Mouse (Mus musculus): ENCODE measurements around the gene Acot8. TPM values are rescaled to one million over a fixed set of nuclear protein-coding genes. Genes with fewer than 3 reads are reported as not detected.
A peak's percentile ranks its signal among the peaks of the same experiment; 100 is the strongest.

Gene Acot8
- polyA plus RNA-seq, 1 experiment from 2014 or later, result 13.8 TPM

- Histone ChIP-seq H3K27me3 (no peaks in the 10 kb centered on the region), H3K9ac (replicated peaks) (no peak within 1 kb of the TSS), H3K4me2 (no peak within 1 kb of the TSS), H3K4me1 (replicated peaks) (peaks cover 14% of the 10 kb centered on the region; the same call in 1 of the 2 replicates), H3K4me3 (replicated peaks) (no peak within 1 kb of the TSS), H3K9me3 (no peaks in the 10 kb centered on the region), H3K27ac (no peak within 1 kb of the TSS), H3K36me3 (peaks cover 45% of the 10 kb centered on the region)
- WGBS, result 91% methylated on average over 6 of the region's 6 CpGs
- no peak for ATAC-seq (ENCODE audit: insufficient number of reproducible peaks, insufficient read depth, low FRiP score, low TSS enrichment, low read depth)
Measured at GRCm38 (mm10) chr2:164828437-164828836, 23.8 kb upstream of the Acot8 start, which contains the start of gene Spata25. TSS of gene Spata25 (minus strand) at chr2:164828537.

- no peak for ATAC-seq (ENCODE audit: insufficient number of reproducible peaks, insufficient read depth, low FRiP score, low TSS enrichment, low read depth)
Measured at GRCm38 (mm10) chr2:164827146-164827850, 22.6 kb upstream of the Acot8 start.

GRCm38 (mm10) chr2:164825521-164825920 is 20.8 kb upstream of the Acot8 start:
- 96% methylated on average over 17 of the region's 17 CpGs for WGBS
- Histone ChIP-seq H3K27ac (no peak overlapping the region), H3K9me3 (no peaks in the 10 kb centered on the region), H3K4me3 (replicated peaks) (no peak overlapping the region), H3K4me1 (replicated peaks) (peaks cover 17% of the 10 kb centered on the region; the same call in 1 of the 2 replicates), H3K4me2 (no peak overlapping the region), H3K27me3 (no peaks in the 10 kb centered on the region), H3K9ac (replicated peaks) (no peak overlapping the region), H3K36me3 (peaks cover 54% of the 10 kb centered on the region)
- no peak for ATAC-seq (ENCODE audit: insufficient number of reproducible peaks, insufficient read depth, low FRiP score, low TSS enrichment, low read depth)

More at GRCm38 (mm10) chr2:164827146-164827850, 22.6 kb upstream of the Acot8 start:
- no peak overlapping the region for H3K27ac ChIP-seq
- H3K9me3 ChIP-seq, result no peaks in the 10 kb centered on the region
- no peak overlapping the region for H3K9ac ChIP-seq (replicated peaks)
- no peaks in the 10 kb centered on the region for H3K27me3 ChIP-seq
- no peak overlapping the region for H3K4me2 ChIP-seq
- no peak overlapping the region for H3K4me3 ChIP-seq (replicated peaks)
- WGBS, result 87% methylated on average over 16 of the region's 16 CpGs
- H3K36me3 ChIP-seq, result peaks cover 45% of the 10 kb centered on the region
- peaks cover 13% of the 10 kb centered on the region; the same call in 1 of the 2 replicates for H3K4me1 ChIP-seq (replicated peaks)

- Histone ChIP-seq H3K4me2 (no peak overlapping the region; the same call in 1 of the 2 replicates), H3K27me3 (no peaks in the 10 kb centered on the region), H3K4me1 (replicated peaks) (peaks cover 17% of the 10 kb centered on the region; the same call in 1 of the 2 replicates), H3K27ac (no peak overlapping the region), H3K9me3 (no peaks in the 10 kb centered on the region), H3K9ac (replicated peaks) (no peak overlapping the region), H3K36me3 (peaks cover 60% of the 10 kb centered on the region), H3K4me3 (replicated peaks) (no peak overlapping the region)
- ATAC-seq (ENCODE audit: insufficient number of reproducible peaks, insufficient read depth, low FRiP score, low TSS enrichment, low read depth), result no peak
- 94% methylated on average over 4 of the region's 4 CpGs for WGBS
Measured at GRCm38 (mm10) chr2:164823969-164824368, 19.3 kb upstream of the Acot8 start.

- Histone ChIP-seq H3K4me3 (replicated peaks) (peak overlapping the region; percentile 72), H3K36me3 (peaks cover 54% of the 10 kb centered on the region), H3K9me3 (no peaks in the 10 kb centered on the region), H3K4me2 (peak overlapping the region; percentile 62), H3K27ac (peak overlapping the region; percentile 73; the same call in 1 of the 2 replicates), H3K4me1 (replicated peaks) (peaks cover 17% of the 10 kb centered on the region; the same call in 1 of the 2 replicates), H3K27me3 (no peaks in the 10 kb centered on the region), H3K9ac (replicated peaks) (peak overlapping the region; percentile 69)
- WGBS, result 2% methylated on average over 10 of the region's 10 CpGs
- peak; percentile 50 for ATAC-seq (ENCODE audit: insufficient number of reproducible peaks, insufficient read depth, low FRiP score, low TSS enrichment, low read depth)
Measured at GRCm38 (mm10) chr2:164823181-164823585, 18.5 kb upstream of the Acot8 start.

GRCm38 (mm10) chr2:164822636-164823165 is 18.0 kb upstream of the Acot8 start, which contains the start of gene Zswim1:
TSS of gene Zswim1 (plus strand) at chr2:164822686.
- WGBS, result 2% methylated on average over 32 of the region's 32 CpGs
- Histone ChIP-seq H3K9ac (replicated peaks) (peak within 1 kb of the TSS; percentile 69), H3K9me3 (no peaks in the 10 kb centered on the region), H3K27ac (peak within 1 kb of the TSS; percentile 73; the same call in 1 of the 2 replicates), H3K36me3 (peaks cover 49% of the 10 kb centered on the region), H3K4me3 (replicated peaks) (peak within 1 kb of the TSS; percentile 72), H3K4me2 (peak within 1 kb of the TSS; percentile 62), H3K27me3 (no peaks in the 10 kb centered on the region), H3K4me1 (replicated peaks) (peaks cover 17% of the 10 kb centered on the region; the same call in 1 of the 2 replicates)
- ATAC-seq (ENCODE audit: insufficient number of reproducible peaks, insufficient read depth, low FRiP score, low TSS enrichment, low read depth), result peak; percentile 99

- peaks cover 17% of the 10 kb centered on the region; the same call in 1 of the 2 replicates for H3K4me1 ChIP-seq (replicated peaks)
- H3K27me3 ChIP-seq, result no peaks in the 10 kb centered on the region
- H3K4me2 ChIP-seq, result no peak overlapping the region
- 82% methylated on average over 6 of the region's 6 CpGs for WGBS
- H3K9me3 ChIP-seq, result no peaks in the 10 kb centered on the region
- H3K36me3 ChIP-seq, result peaks cover 33% of the 10 kb centered on the region
- H3K4me3 ChIP-seq (replicated peaks), result no peak overlapping the region
- H3K27ac ChIP-seq, result no peak overlapping the region
- no peak overlapping the region for H3K9ac ChIP-seq (replicated peaks)
- ATAC-seq (ENCODE audit: insufficient number of reproducible peaks, insufficient read depth, low FRiP score, low TSS enrichment, low read depth), result no peak
Measured at GRCm38 (mm10) chr2:164821060-164821459, 16.4 kb upstream of the Acot8 start.

- Histone ChIP-seq H3K9ac (replicated peaks) (no peak overlapping the region), H3K27ac (no peak overlapping the region), H3K4me1 (replicated peaks) (peaks cover 8% of the 10 kb centered on the region; the same call in 1 of the 2 replicates), H3K4me2 (no peak overlapping the region), H3K4me3 (replicated peaks) (no peak overlapping the region), H3K36me3 (peaks cover 17% of the 10 kb centered on the region), H3K27me3 (no peaks in the 10 kb centered on the region), H3K9me3 (no peaks in the 10 kb centered on the region)
- ATAC-seq (ENCODE audit: insufficient number of reproducible peaks, insufficient read depth, low FRiP score, low TSS enrichment, low read depth), result no peak
- WGBS, result 73% methylated on average over 5 of the region's 5 CpGs
Measured at GRCm38 (mm10) chr2:164817703-164818102, 13.0 kb upstream of the Acot8 start.

GRCm38 (mm10) chr2:164817206-164817605 is 12.5 kb upstream of the Acot8 start:
- 89% methylated on average over 6 of the region's 6 CpGs for WGBS
- Histone ChIP-seq H3K36me3 (peaks cover 17% of the 10 kb centered on the region), H3K27ac (no peak overlapping the region), H3K4me1 (replicated peaks) (peaks cover 3% of the 10 kb centered on the region; the same call in 1 of the 2 replicates), H3K4me3 (replicated peaks) (no peak overlapping the region), H3K4me2 (no peak overlapping the region), H3K9me3 (no peaks in the 10 kb centered on the region), H3K9ac (replicated peaks) (no peak overlapping the region), H3K27me3 (no peaks in the 10 kb centered on the region)
- ATAC-seq (ENCODE audit: insufficient number of reproducible peaks, insufficient read depth, low FRiP score, low TSS enrichment, low read depth), result no peak

- no peak overlapping the region for H3K4me3 ChIP-seq (replicated peaks)
- H3K36me3 ChIP-seq, result peaks cover 11% of the 10 kb centered on the region
- ATAC-seq (ENCODE audit: insufficient number of reproducible peaks, insufficient read depth, low FRiP score, low TSS enrichment, low read depth), result no peak
- H3K27ac ChIP-seq, result no peak overlapping the region
- no peak overlapping the region for H3K9ac ChIP-seq (replicated peaks)
- no peaks in the 10 kb centered on the region for H3K27me3 ChIP-seq
- no peaks in the 10 kb centered on the region for H3K9me3 ChIP-seq
- H3K4me2 ChIP-seq, result no peak overlapping the region
- H3K4me1 ChIP-seq (replicated peaks), result no peaks in the 10 kb centered on the region
- 94% methylated on average over 8 of the region's 8 CpGs for WGBS
Measured at GRCm38 (mm10) chr2:164815821-164816220, 11.1 kb upstream of the Acot8 start.

GRCm38 (mm10) chr2:164815348-164815747 is 10.7 kb upstream of the Acot8 start:
- Histone ChIP-seq H3K9ac (replicated peaks) (no peak overlapping the region), H3K36me3 (peaks cover 7% of the 10 kb centered on the region; the same call in 1 of the 2 replicates), H3K4me1 (replicated peaks) (no peaks in the 10 kb centered on the region), H3K9me3 (no peaks in the 10 kb centered on the region), H3K27me3 (no peaks in the 10 kb centered on the region), H3K4me3 (replicated peaks) (no peak overlapping the region), H3K4me2 (no peak overlapping the region), H3K27ac (no peak overlapping the region)
- WGBS, result 88% methylated on average over 5 of the region's 5 CpGs
- no peak for ATAC-seq (ENCODE audit: insufficient number of reproducible peaks, insufficient read depth, low FRiP score, low TSS enrichment, low read depth)
